Mouse (Mus musculus): Measurements from ENCODE around the gene Rpl24. TPM values are rescaled to one million over a fixed set of nuclear protein-coding genes. Genes with fewer than 3 reads are reported as not detected.

The Rpl24 gene
- polyA plus RNA-seq, 1 experiment from 2014 or later: 687 TPM

- Histone ChIP-seq H3K4me3 (peak overlapping the region; percentile 97), H3K4me2 (peak overlapping the region; percentile 83), H3K9me3 (no peaks in the 10 kb centered on the region), H3K27me3 (no peaks in the 10 kb centered on the region), H3K4me1 (peaks cover 39% of the 10 kb centered on the region), H3K27ac (peak overlapping the region; percentile 71), H3K36me3 (peaks cover 38% of the 10 kb centered on the region), H3K9ac (no peak overlapping the region)
- 46% methylated on average over 10 of the region's 10 CpGs for whole genome bisulfite sequencing
- ATAC-seq (ENCODE audit: borderline replicate concordance, extremely low read depth, low FRiP score, low TSS enrichment): no peak
Observed at GRCm38 (mm10) chr16:55972626-55973201, 6.6 kb downstream of the Rpl24 start.

DNA sequence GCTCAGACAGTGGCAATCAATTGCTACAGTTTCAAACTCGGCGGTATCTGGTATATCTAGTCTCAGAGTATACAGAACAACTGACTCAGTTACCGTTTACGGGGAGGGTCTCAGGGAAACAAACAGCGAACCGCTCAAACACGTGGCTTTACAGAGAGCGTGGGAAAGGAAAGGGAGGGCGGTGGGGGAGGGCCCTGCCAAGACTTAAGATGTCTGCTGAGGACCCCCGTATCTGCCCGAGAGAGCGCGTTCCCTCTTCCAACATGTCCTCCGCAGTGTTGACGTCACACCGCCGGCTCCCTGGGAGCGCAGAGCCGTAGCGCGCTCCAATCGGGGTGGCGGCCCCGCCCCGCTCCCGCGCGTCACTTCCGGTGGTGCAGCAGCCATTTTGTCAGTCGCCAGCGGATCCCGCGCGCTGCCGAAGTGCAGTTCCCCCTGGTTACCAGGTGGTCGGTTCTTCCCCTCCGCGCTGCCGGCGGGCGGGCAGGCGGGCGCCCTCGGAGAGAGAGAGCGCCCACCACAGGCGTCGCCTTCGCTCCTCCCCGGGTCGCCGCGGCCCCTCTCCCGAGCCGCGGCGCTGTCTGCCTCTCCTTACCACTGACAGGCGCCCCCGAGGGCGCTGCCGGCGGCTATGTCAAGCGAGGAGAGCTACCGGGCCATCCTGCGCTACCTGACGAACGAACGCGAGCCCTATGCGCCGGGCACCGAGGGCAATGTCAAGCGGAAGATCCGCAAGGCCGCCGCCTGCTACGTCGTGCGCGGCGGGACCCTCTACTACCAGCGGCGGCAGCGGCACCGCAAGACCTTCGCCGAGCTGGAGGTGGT, 7.6 kb downstream of the Rpl24 start, which contains the start of gene Zbtb11:
Gene Zbtb11 (plus strand): TSS at position 453 of the 825 bp plus-strand sequence.
- peak within 1 kb of the TSS; percentile 95 for H3K9ac ChIP-seq
- peaks cover 37% of the 10 kb centered on the region for H3K4me1 ChIP-seq
- no peaks in the 10 kb centered on the region for H3K27me3 ChIP-seq
- WGBS: under 1% methylated on average over 78 of the region's 86 CpGs
- peak within 1 kb of the TSS; percentile 92 for H3K27ac ChIP-seq
- no peaks in the 10 kb centered on the region for H3K9me3 ChIP-seq
- H3K4me2 ChIP-seq: peak within 1 kb of the TSS; percentile 83
- peak within 1 kb of the TSS; percentile 97 for H3K4me3 ChIP-seq
- H3K36me3 ChIP-seq: peaks cover 36% of the 10 kb centered on the region
- peak; percentile 98 for ATAC-seq (ENCODE audit: borderline replicate concordance, extremely low read depth, low FRiP score, low TSS enrichment)

DNA sequence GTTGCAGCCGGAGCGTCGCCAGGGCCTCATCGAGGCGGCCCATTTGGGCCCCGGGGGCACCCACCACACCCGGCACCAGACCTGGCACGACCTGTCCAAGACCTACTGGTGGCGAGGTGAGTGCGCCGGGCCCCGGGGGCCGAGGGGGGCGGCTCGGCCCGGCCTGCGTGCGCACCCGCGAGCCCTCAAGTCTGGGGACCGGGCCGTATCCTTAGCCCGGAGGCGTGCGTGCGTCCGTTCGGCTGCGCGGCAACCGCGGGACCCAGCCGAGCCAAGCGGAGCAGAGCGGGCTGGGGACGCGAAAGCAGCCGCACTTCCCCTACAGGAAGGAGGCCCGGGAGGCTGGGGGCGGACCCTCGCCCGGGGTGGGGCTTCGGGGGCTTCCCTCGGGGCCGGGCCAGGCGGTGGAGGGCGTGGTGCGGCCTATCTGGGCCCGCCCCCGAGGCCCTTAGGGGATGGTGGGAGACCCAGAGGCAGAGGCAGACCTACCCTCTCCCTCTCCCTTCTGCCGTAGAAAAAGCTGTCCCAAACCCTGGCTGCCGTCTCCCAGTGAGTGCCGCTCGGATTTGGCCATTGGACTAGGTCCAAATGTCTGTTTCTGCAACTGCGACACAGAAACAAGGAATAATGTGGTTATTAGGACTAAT, 8.3 kb downstream of the Rpl24 start:
- H3K4me3 ChIP-seq: peak overlapping the region; percentile 97
- peaks cover 30% of the 10 kb centered on the region for H3K4me1 ChIP-seq
- WGBS: 0% methylated on average over 55 of the region's 55 CpGs
- peak; percentile 92 for ATAC-seq (ENCODE audit: borderline replicate concordance, extremely low read depth, low FRiP score, low TSS enrichment)
- peaks cover 28% of the 10 kb centered on the region for H3K36me3 ChIP-seq
- H3K9me3 ChIP-seq: no peaks in the 10 kb centered on the region
- peak overlapping the region; percentile 95 for H3K9ac ChIP-seq
- peak overlapping the region; percentile 83 for H3K4me2 ChIP-seq
- no peaks in the 10 kb centered on the region for H3K27me3 ChIP-seq
- peak overlapping the region; percentile 92 for H3K27ac ChIP-seq

DNA sequence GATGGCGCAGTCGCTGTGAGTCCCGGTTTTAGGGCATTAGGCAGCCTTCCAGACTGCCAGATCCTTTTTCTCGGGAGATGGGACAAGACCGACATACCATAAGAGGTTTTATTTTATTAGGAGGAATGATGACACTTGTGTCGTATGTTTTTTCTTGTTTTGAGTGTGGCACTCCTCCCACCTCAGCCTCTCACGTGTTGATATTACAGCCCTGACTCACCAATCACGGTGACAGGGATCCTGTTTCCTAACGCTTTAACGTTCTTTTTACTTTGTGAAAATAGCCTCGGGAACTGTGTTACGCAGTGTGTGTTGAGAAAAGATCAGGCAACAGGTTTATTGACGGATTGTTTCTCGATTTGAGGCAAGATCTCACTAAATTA, 8.8 kb downstream of the Rpl24 start:
- peak overlapping the region; percentile 97 for H3K4me3 ChIP-seq
- peaks cover 26% of the 10 kb centered on the region for H3K4me1 ChIP-seq
- peaks cover 23% of the 10 kb centered on the region for H3K36me3 ChIP-seq
- peak overlapping the region; percentile 95 for H3K9ac ChIP-seq
- H3K27me3 ChIP-seq: no peaks in the 10 kb centered on the region
- H3K4me2 ChIP-seq: peak overlapping the region; percentile 83
- no peaks in the 10 kb centered on the region for H3K9me3 ChIP-seq
- no peak for ATAC-seq (ENCODE audit: borderline replicate concordance, extremely low read depth, low FRiP score, low TSS enrichment)
- WGBS: 6% methylated on average over 14 of the region's 14 CpGs
- peak overlapping the region; percentile 92 for H3K27ac ChIP-seq

GRCm38 (mm10) chr16:55986001-55986400, 19.9 kb downstream of the Rpl24 start:
- Histone ChIP-seq H3K9ac (no peak overlapping the region), H3K4me1 (no peaks in the 10 kb centered on the region), H3K4me2 (no peak overlapping the region), H3K4me3 (no peak overlapping the region), H3K27me3 (no peaks in the 10 kb centered on the region), H3K36me3 (peaks cover 45% of the 10 kb centered on the region), H3K27ac (no peak overlapping the region), H3K9me3 (no peaks in the 10 kb centered on the region)
- 87% methylated on average over 3 of the region's 3 CpGs for WGBS
- ATAC-seq (ENCODE audit: borderline replicate concordance, extremely low read depth, low FRiP score, low TSS enrichment): no peak

- H3K36me3 ChIP-seq: peaks cover 38% of the 10 kb centered on the region
- WGBS: 91% methylated on average over 4 of the region's 4 CpGs
Observed at GRCm38 (mm10) chr16:55990311-55990710, 24.2 kb downstream of the Rpl24 start.

GRCm38 (mm10) chr16:55994235-55994634, 28.2 kb downstream of the Rpl24 start:
- no peaks in the 10 kb centered on the region for H3K9me3 ChIP-seq
- H3K4me2 ChIP-seq: no peak overlapping the region
- no peak overlapping the region for H3K4me3 ChIP-seq
- no peak overlapping the region for H3K9ac ChIP-seq
- no peaks in the 10 kb centered on the region for H3K27me3 ChIP-seq
- 97% methylated on average over 2 of the region's 2 CpGs for WGBS
- peaks cover 39% of the 10 kb centered on the region; the same call in 1 of the 2 replicates for H3K36me3 ChIP-seq
- no peak overlapping the region for H3K27ac ChIP-seq
- ATAC-seq (ENCODE audit: borderline replicate concordance, extremely low read depth, low FRiP score, low TSS enrichment): no peak
- H3K4me1 ChIP-seq: no peaks in the 10 kb centered on the region

More at GRCm38 (mm10) chr16:55990311-55990710, 24.2 kb downstream of the Rpl24 start:
- Histone ChIP-seq H3K4me2 (no peak overlapping the region), H3K27me3 (no peaks in the 10 kb centered on the region), H3K9ac (no peak overlapping the region), H3K9me3 (no peaks in the 10 kb centered on the region), H3K4me1 (no peaks in the 10 kb centered on the region), H3K4me3 (no peak overlapping the region), H3K27ac (no peak overlapping the region)
- ATAC-seq (ENCODE audit: borderline replicate concordance, extremely low read depth, low FRiP score, low TSS enrichment): no peak

GRCm38 (mm10) chr16:56006798-56007197, 40.7 kb downstream of the Rpl24 start:
- no peak overlapping the region for H3K4me2 ChIP-seq
- H3K9ac ChIP-seq: no peak overlapping the region
- WGBS: 92% methylated on average over 11 of the region's 11 CpGs
- no peak for ATAC-seq (ENCODE audit: borderline replicate concordance, extremely low read depth, low FRiP score, low TSS enrichment)
- no peak overlapping the region for H3K4me3 ChIP-seq
- no peaks in the 10 kb centered on the region for H3K27me3 ChIP-seq
- H3K36me3 ChIP-seq: peaks cover 49% of the 10 kb centered on the region
- no peaks in the 10 kb centered on the region for H3K9me3 ChIP-seq
- H3K4me1 ChIP-seq: no peaks in the 10 kb centered on the region
- no peak overlapping the region for H3K27ac ChIP-seq

DNA sequence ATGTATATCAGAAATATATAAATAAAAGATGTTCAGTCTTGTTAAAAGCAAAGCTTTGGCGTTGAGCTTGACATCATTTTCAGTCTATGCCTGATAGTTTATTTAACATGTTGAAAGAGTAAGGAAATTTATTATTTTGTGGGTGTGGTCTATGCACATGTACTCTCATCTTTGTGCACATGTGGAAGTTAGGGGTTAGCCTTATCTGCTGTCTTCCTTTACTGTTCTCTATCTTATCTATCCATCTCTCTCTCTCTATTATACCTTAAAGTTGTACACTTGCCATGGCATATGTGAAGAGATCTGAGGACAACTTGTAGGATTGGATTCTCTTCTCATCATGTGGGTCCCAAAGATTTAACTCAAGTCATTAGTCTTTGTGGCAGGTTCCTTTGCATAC, 42.8 kb downstream of the Rpl24 start:
- no peaks in the 10 kb centered on the region for H3K9me3 ChIP-seq
- no peaks in the 10 kb centered on the region for H3K27me3 ChIP-seq
- H3K4me1 ChIP-seq: no peaks in the 10 kb centered on the region
- H3K36me3 ChIP-seq: peaks cover 41% of the 10 kb centered on the region
- H3K9ac ChIP-seq: no peak overlapping the region
- ATAC-seq (ENCODE audit: borderline replicate concordance, extremely low read depth, low FRiP score, low TSS enrichment): no peak
- WGBS: 77% methylated on average over 1 of the region's 1 CpGs
- no peak overlapping the region for H3K27ac ChIP-seq
- no peak overlapping the region for H3K4me3 ChIP-seq
- no peak overlapping the region for H3K4me2 ChIP-seq

GRCm38 (mm10) chr16:56012789-56013743, 47.0 kb downstream of the Rpl24 start:
- H3K9ac ChIP-seq: no peak overlapping the region
- H3K9me3 ChIP-seq: no peaks in the 10 kb centered on the region
- ATAC-seq (ENCODE audit: borderline replicate concordance, extremely low read depth, low FRiP score, low TSS enrichment): peak; percentile 46; the same call in 1 of the 2 replicates
- no peak overlapping the region for H3K4me3 ChIP-seq
- 85% methylated on average over 10 of the region's 10 CpGs for WGBS
- H3K36me3 ChIP-seq: peaks cover 28% of the 10 kb centered on the region
- no peak overlapping the region for H3K27ac ChIP-seq
- H3K4me2 ChIP-seq: no peak overlapping the region
- H3K4me1 ChIP-seq: no peaks in the 10 kb centered on the region
- no peaks in the 10 kb centered on the region for H3K27me3 ChIP-seq

GRCm38 (mm10) chr16:56014076-56014475, 48.0 kb downstream of the Rpl24 start:
- Histone ChIP-seq H3K9me3 (no peaks in the 10 kb centered on the region), H3K27ac (no peak overlapping the region), H3K36me3 (peaks cover 36% of the 10 kb centered on the region), H3K4me1 (no peaks in the 10 kb centered on the region), H3K4me2 (no peak overlapping the region), H3K4me3 (no peak overlapping the region), H3K27me3 (no peaks in the 10 kb centered on the region), H3K9ac (no peak overlapping the region)
- WGBS: 67% methylated on average over 7 of the region's 7 CpGs
- ATAC-seq (ENCODE audit: borderline replicate concordance, extremely low read depth, low FRiP score, low TSS enrichment): no peak
